Mouse (Mus musculus) stomach, embryonic 14.5 days (tissue): ENCODE results near the gene Timd2. TPM values are rescaled to one million over a fixed set of nuclear protein-coding genes. Genes with fewer than 3 reads are reported as not detected.
"Not testable (repeated sequence)": the region's sequence is repeated elsewhere in the genome, so short reads cannot be mapped to it uniquely, and the experiment has no call there.

Experiments
- ATAC-seq: fragments of 200-750 bp; cut with Nextera tagmentation; 2 replicates; pipeline ENCODE4 v1.8.0; 2017; ENCODE audit warnings: low read depth, moderate TSS enrichment; ENCODE audit not compliant: insufficient number of reproducible peaks, insufficient read depth, low FRiP score
- H3K27ac ChIP-seq: fragments of 300-500 bp; sonication (generic); 2 replicates; pipeline ENCODE4 v1.5.1; 2014; ENCODE audit warnings: mild to moderate bottlenecking, low read length, moderate library complexity, mixed read lengths
- H3K27me3 ChIP-seq: fragments of 300-500 bp; sonication (generic); 2 replicates; pipeline ENCODE4 v1.6.1; 2014; ENCODE audit warnings: low read length, control low read depth, mixed read lengths; ENCODE audit not compliant: control insufficient read depth, insufficient read depth
- H3K36me3 ChIP-seq: fragments of 300-500 bp; sonication (generic); 2 replicates; pipeline ENCODE4 v1.6.1; 2014; ENCODE audit warnings: mild to moderate bottlenecking, control low read depth, low read length, moderate library complexity, mixed read lengths; ENCODE audit not compliant: control insufficient read depth, insufficient read depth
- H3K4me1 ChIP-seq: fragments of 300-500 bp; sonication (generic); 2 replicates; pipeline ENCODE4 v1.6.1; 2014; ENCODE audit warnings: low read length, control low read depth, mixed read lengths; ENCODE audit not compliant: control insufficient read depth, insufficient read depth
- H3K4me2 ChIP-seq: fragments of 300-500 bp; sonication (generic); replicated peaks from 2 replicates; pipeline ENCODE4 v1.6.1; 2014; ENCODE audit warnings: low read depth, low read length, control low read depth
- H3K4me3 ChIP-seq: fragments of 300-500 bp; sonication (generic); 2 replicates; pipeline ENCODE4 v1.5.1; 2014; ENCODE audit warnings: low read depth, low read length, control low read depth
- H3K9ac ChIP-seq: fragments of 300-500 bp; sonication (generic); replicated peaks from 2 replicates; pipeline ENCODE4 v1.6.1; 2014; ENCODE audit warnings: low read depth, mild to moderate bottlenecking, control low read depth, low read length, moderate library complexity, mixed read lengths
- H3K9me3 ChIP-seq: fragments of 300-500 bp; sonication (generic); 2 replicates; pipeline ENCODE4 v1.6.1; 2016; ENCODE audit warnings: low read depth, low read length, control low read depth; ENCODE audit not compliant: control insufficient read depth
- WGBS: fragments of 180-500 bp; shearing (Covaris S2); extraction: QIAGEN DNeasy Blood & Tissue Kit; methylation state at CpG from one replicate; pipeline ENCODE4 v1.1.7; 2014; 5-methylcytosine and 5-hydroxymethylcytosine counted together
- polyA plus RNA-seq: library from polyadenylated mRNA; unstranded; fragments of >200 nt; fragmentation: Nextera tagmentation; extraction: Ambion mirVana; gene quantifications from 2 replicates; pipeline ENCODE4 v1.2.1, GENCODE M21; 2014

Timd2 gene
- polyA plus RNA-seq, 1 experiment from 2014 or later: not detected

GRCm38 (mm10) chr11:46683723-46684122 is 23.1 kb downstream of the Timd2 start:
- ATAC-seq: no peak
- no peaks in the 10 kb centered on the region for H3K4me1 ChIP-seq
- no peaks in the 10 kb centered on the region for H3K27me3 ChIP-seq
- no peak overlapping the region for H3K4me2 ChIP-seq
- WGBS: 47% methylated on average over 4 of the region's 4 CpGs
- no peak overlapping the region for H3K27ac ChIP-seq
- H3K4me3 ChIP-seq: no peak overlapping the region
- no peaks in the 10 kb centered on the region for H3K36me3 ChIP-seq
- H3K9me3 ChIP-seq: no peaks in the 10 kb centered on the region
- no peak overlapping the region for H3K9ac ChIP-seq

GRCm38 (mm10) chr11:46682842-46683241 is 24.0 kb downstream of the Timd2 start:
- 90% methylated on average over 1 of the region's 1 CpGs for WGBS
- H3K9ac ChIP-seq: no peak overlapping the region
- no peaks in the 10 kb centered on the region for H3K36me3 ChIP-seq
- H3K4me3 ChIP-seq: no peak overlapping the region
- H3K4me2 ChIP-seq: no peak overlapping the region
- no peaks in the 10 kb centered on the region for H3K9me3 ChIP-seq
- H3K27ac ChIP-seq: no peak overlapping the region
- no peaks in the 10 kb centered on the region for H3K4me1 ChIP-seq
- no peaks in the 10 kb centered on the region for H3K27me3 ChIP-seq
- ATAC-seq: 0 out of 2 replicates have a peak, but pooled peaks have one; percentile 28

DNA sequence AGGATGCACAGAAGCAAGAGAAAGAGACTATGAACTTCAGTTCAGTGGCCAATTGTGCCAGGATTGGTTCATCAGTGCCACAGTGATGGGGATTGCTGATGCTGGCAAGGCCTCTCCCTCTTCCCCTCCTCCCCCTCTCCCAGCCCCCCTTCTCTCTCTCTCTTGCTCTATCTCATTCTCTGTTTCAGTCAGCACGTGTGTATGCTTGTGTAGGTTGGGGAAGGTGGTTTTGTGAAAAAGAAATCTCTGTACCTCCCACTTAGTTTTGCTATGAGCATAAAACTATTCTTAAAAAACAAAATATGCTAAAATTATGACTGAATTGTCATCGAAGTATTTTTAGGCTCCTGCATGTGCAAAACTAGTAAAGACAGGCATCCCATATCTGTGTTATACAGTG is 38.9 kb downstream of the Timd2 start:
- H3K27ac ChIP-seq: no peak overlapping the region
- no peak overlapping the region for H3K4me2 ChIP-seq

GRCm38 (mm10) chr11:46667105-46667504 is 39.8 kb downstream of the Timd2 start:
- Histone ChIP-seq H3K27ac (no peak overlapping the region), H3K4me1 (no peaks in the 10 kb centered on the region), H3K27me3 (no peaks in the 10 kb centered on the region), H3K4me2 (no peak overlapping the region), H3K9me3 (no peaks in the 10 kb centered on the region), H3K9ac (no peak overlapping the region), H3K4me3 (no peak overlapping the region), H3K36me3 (no peaks in the 10 kb centered on the region)
- 95% methylated on average over 3 of the region's 3 CpGs for WGBS
- no peak for ATAC-seq

More for the DNA sequence above, 38.9 kb downstream of the Timd2 start:
- H3K9ac ChIP-seq: no peak overlapping the region
- H3K4me1 ChIP-seq: no peaks in the 10 kb centered on the region
- ATAC-seq: no peak
- WGBS: 68% methylated on average over 2 of the region's 2 CpGs
- H3K4me3 ChIP-seq: no peak overlapping the region
- no peaks in the 10 kb centered on the region for H3K36me3 ChIP-seq
- no peaks in the 10 kb centered on the region for H3K27me3 ChIP-seq
- no peaks in the 10 kb centered on the region for H3K9me3 ChIP-seq

GRCm38 (mm10) chr11:46665599-46666522 is 41.0 kb downstream of the Timd2 start:
- WGBS: 65% methylated on average over 6 of the region's 6 CpGs

DNA sequence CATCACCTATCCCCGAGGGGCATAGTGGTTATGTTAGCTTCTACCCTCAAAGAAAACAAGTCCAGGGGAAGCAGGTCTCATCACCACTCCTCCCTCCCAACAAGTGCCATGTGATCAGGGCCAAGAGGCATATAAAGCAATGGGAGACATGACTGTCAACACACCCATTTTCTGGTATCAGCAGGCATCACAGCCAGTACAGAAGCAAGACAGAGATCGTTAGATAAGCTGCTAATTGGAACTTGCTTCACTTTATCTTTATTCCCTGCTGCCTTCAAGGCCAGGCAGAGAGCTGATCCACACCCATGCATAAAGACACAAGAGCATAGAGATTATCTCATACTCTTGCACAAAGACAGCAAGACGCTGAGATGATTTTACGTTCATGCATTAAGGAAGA is 43.6 kb downstream of the Timd2 start:
- ATAC-seq: no peak
- no peaks in the 10 kb centered on the region for H3K9me3 ChIP-seq
- no peak overlapping the region for H3K4me2 ChIP-seq
- 74% methylated on average over 4 of the region's 4 CpGs for WGBS
- no peaks in the 10 kb centered on the region for H3K36me3 ChIP-seq
- no peaks in the 10 kb centered on the region for H3K4me1 ChIP-seq
- H3K4me3 ChIP-seq: no peak overlapping the region
- no peak overlapping the region for H3K9ac ChIP-seq
- H3K27me3 ChIP-seq: no peaks in the 10 kb centered on the region
- H3K27ac ChIP-seq: no peak overlapping the region

More at GRCm38 (mm10) chr11:46665599-46666522, 41.0 kb downstream of the Timd2 start:
- Histone ChIP-seq H3K27ac (no peak overlapping the region), H3K4me3 (no peak overlapping the region), H3K4me1 (no peaks in the 10 kb centered on the region), H3K36me3 (no peaks in the 10 kb centered on the region), H3K27me3 (no peaks in the 10 kb centered on the region), H3K9me3 (no peaks in the 10 kb centered on the region), H3K4me2 (no peak overlapping the region), H3K9ac (no peak overlapping the region)
- peak; percentile 56; the same call in 1 of the 2 replicates for ATAC-seq

- H3K27ac ChIP-seq: no peak overlapping the region
- H3K27me3 ChIP-seq: no peaks in the 10 kb centered on the region
- no peak overlapping the region for H3K4me3 ChIP-seq
- ATAC-seq: no peak
- no peak overlapping the region for H3K9ac ChIP-seq
- no peak overlapping the region for H3K4me2 ChIP-seq
- 81% methylated on average over 3 of the region's 3 CpGs for WGBS
- H3K4me1 ChIP-seq: no peaks in the 10 kb centered on the region
- no peaks in the 10 kb centered on the region for H3K36me3 ChIP-seq
- no peaks in the 10 kb centered on the region for H3K9me3 ChIP-seq
Measured at GRCm38 (mm10) chr11:46652476-46652875, 54.4 kb downstream of the Timd2 start.

DNA sequence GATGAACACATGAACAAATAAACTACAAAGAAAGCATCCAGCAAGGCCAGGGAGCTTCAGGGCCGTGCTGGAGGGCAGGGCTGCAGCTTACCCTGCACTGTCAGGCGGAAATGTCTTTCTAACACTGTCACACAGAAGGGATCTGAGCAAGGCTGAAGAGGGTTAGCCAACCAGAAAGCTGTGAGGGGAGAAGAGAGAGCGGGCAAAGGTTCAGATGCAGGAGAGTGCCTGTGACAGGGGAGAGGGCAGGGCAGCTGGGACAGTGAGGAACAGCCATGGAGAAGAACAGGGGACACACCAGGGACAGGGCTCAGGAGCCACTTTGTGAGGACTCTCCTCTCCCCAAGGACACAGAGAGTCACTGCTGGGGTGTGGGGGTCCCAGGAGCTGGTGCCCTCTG is 57.2 kb downstream of the Timd2 start:
- 57% methylated on average over 3 of the region's 3 CpGs for WGBS
- not testable (repeated sequence) for H3K27ac ChIP-seq, ATAC-seq, H3K4me3 ChIP-seq, H3K36me3 ChIP-seq, H3K27me3 ChIP-seq, H3K9me3 ChIP-seq, H3K4me1 ChIP-seq, H3K9ac ChIP-seq, H3K4me2 ChIP-seq
